Mouse (Mus musculus): ENCODE results near the gene Aldh1a2. TPM values are rescaled to one million over a fixed set of nuclear protein-coding genes. Genes with fewer than 3 reads are reported as not detected.

The Aldh1a2 gene
- polyA plus RNA-seq, 1 experiment, result not detected

DNA sequence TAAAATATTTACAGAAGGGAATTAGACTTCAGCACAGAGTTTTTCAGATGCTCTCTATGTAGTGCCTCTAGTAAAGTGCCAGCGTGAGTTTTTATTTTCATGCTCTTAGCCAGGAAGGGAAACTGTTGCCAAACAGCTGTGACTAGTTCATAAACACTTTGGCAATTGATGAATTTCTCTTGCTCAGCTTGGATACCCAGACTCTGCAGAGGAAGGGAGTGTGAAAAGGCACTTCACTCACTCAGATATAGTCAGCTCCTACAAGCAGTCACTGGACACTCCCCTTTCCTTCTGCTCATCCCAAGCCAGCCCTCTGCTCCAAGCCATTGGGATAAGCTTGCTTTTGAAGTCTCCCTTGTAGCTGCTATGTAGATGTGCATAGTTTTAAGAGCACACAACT lies 21.0 kb downstream of the Aldh1a2 start:
- TF ChIP-seq FLI1 (IDR thresholded peaks at IDR 0.05; ENCODE audit: low read length) (no peak), GATA1 (IDR thresholded peaks at IDR 0.05; ENCODE audit: borderline replicate concordance, low read length) (no peak)
- H3K9me3 ChIP-seq, result no peaks in the 10 kb centered on the region
- no peak overlapping the region for H3K4me3 ChIP-seq (replicated peaks)
- peaks cover 24% of the 10 kb centered on the region for H3K27me3 ChIP-seq (replicated peaks)
- no peaks in the 10 kb centered on the region for H3K4me1 ChIP-seq
- no peaks in the 10 kb centered on the region for H3K36me3 ChIP-seq (replicated peaks; ENCODE audit: low read length)

DNA sequence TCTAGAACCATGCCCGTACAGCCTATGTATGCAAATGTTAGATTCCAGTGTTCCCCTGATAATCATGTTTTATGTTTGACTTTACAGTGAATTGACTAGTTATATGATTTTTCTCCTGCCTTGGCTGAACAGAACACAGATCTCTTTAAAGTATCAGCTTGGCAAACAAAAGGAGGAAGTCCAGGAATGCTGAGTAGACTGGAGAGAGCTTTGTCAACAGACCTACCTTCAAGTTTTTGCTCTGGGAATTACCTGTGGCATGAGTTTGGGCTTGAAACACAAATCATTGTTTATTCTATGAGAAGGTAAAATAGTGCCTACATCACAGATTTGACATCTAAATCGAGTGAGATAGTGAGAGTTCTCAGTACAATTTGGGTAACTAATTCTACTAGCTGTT lies 24.3 kb downstream of the Aldh1a2 start:
- no peak for TF ChIP-seq GATA1 (IDR thresholded peaks at IDR 0.05; ENCODE audit: borderline replicate concordance, low read length)
- no peak for TF ChIP-seq FLI1 (IDR thresholded peaks at IDR 0.05; ENCODE audit: low read length)
- Histone ChIP-seq H3K36me3 (replicated peaks; ENCODE audit: low read length) (no peaks in the 10 kb centered on the region), H3K4me1 (peaks cover 5% of the 10 kb centered on the region; the same call in 1 of the 2 replicates), H3K9me3 (no peaks in the 10 kb centered on the region), H3K4me3 (replicated peaks) (no peak overlapping the region), H3K27me3 (replicated peaks) (peaks cover 19% of the 10 kb centered on the region)

DNA sequence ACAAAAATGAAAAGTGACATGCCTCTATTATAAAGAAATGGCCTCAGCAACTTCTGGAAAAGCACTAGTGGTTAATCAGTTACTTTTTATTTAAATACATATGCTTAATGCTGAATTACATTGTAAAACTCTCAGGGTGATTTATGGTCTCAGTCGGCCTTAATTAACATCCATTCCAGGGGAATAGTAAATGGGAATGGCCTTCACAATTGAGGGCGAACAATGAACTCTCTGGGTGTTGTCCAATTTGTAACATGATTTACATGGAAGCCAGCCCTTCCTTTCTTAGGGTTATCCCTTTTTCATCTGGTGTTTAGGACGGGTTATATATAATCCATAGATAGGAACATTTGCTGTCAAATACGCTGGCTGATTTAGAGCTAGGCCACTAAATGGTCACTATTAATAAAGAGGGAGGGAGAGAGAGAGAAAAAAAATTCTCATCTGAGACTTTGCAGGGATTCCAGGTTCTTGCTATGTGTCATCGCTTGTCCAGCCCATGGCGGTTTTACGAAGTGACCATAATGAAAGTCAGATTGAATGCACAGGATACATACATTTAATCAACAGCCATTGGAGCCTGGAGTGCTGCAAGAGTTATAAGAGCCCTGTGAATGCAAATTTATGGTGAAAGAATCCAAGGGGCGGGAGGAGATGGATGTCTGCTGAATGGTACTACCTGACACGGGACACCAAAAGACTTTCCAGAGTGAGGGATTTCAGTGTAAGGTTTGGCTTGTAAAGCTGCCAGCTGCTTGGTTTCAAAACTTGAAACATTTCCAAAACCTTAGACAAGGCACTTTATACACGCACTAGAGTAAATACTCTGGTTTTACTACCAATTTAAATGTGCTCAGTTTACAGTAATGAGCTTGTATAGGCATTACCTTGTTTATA lies 26.2 kb downstream of the Aldh1a2 start:
- no peaks in the 10 kb centered on the region for H3K36me3 ChIP-seq (replicated peaks; ENCODE audit: low read length)
- H3K4me3 ChIP-seq (replicated peaks), result no peak overlapping the region
- H3K4me1 ChIP-seq, result peaks cover 9% of the 10 kb centered on the region; the same call in 1 of the 2 replicates
- no peaks in the 10 kb centered on the region for H3K9me3 ChIP-seq
- TF ChIP-seq FLI1 (IDR thresholded peaks at IDR 0.05; ENCODE audit: low read length) (no peak), GATA1 (IDR thresholded peaks at IDR 0.05; ENCODE audit: borderline replicate concordance, low read length) (no peak)
- H3K27me3 ChIP-seq (replicated peaks), result peaks cover 16% of the 10 kb centered on the region

DNA sequence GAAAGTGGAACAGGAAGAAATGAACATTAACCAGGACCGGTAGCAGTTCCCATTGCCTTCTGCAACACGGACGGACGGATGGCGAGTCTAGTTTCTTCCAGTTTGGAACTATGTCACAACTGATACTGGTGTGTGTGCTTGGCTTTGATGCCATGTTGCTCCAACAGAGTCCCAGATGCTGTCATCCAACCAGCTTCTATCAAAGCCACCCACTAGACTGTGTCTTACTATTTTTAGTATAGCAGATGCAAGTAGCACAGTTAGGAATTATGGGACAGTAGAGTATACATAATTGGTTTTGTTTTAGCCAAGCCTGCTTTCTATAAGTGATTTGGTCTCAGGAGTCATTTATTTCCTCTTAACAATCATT lies 26.8 kb downstream of the Aldh1a2 start:
- H3K9me3 ChIP-seq, result no peaks in the 10 kb centered on the region
- peaks cover 9% of the 10 kb centered on the region; the same call in 1 of the 2 replicates for H3K4me1 ChIP-seq
- no peaks in the 10 kb centered on the region for H3K36me3 ChIP-seq (replicated peaks; ENCODE audit: low read length)
- H3K27me3 ChIP-seq (replicated peaks), result peaks cover 16% of the 10 kb centered on the region
- no peak for TF ChIP-seq GATA1 (IDR thresholded peaks at IDR 0.05; ENCODE audit: borderline replicate concordance, low read length)
- no peak for TF ChIP-seq FLI1 (IDR thresholded peaks at IDR 0.05; ENCODE audit: low read length)
- no peak overlapping the region for H3K4me3 ChIP-seq (replicated peaks)

DNA sequence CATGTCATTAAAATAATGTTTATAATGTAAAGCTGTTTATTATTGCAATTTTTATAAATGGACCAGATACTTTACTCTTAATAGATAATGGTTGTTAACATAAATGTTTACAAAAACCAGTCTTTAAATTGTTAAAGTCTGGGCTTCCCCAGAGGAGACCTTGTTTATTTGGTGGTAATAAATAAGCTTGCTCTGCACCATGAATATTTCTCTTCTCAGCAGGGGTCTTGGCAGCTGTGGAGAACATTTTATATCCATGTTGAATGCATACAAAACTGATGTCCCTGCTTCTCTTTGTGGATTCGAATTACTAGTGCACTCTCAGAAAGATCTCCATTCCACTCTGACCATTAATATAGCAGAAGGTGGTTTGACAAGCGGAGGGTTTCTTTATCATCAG lies 38.8 kb downstream of the Aldh1a2 start:
- Histone ChIP-seq H3K27me3 (replicated peaks) (peaks cover 20% of the 10 kb centered on the region), H3K4me1 (no peaks in the 10 kb centered on the region), H3K36me3 (replicated peaks; ENCODE audit: low read length) (no peaks in the 10 kb centered on the region), H3K9me3 (no peaks in the 10 kb centered on the region), H3K4me3 (replicated peaks) (no peak overlapping the region)
- TF ChIP-seq FLI1 (IDR thresholded peaks at IDR 0.05; ENCODE audit: low read length) (no peak), GATA1 (IDR thresholded peaks at IDR 0.05; ENCODE audit: borderline replicate concordance, low read length) (no peak)

DNA sequence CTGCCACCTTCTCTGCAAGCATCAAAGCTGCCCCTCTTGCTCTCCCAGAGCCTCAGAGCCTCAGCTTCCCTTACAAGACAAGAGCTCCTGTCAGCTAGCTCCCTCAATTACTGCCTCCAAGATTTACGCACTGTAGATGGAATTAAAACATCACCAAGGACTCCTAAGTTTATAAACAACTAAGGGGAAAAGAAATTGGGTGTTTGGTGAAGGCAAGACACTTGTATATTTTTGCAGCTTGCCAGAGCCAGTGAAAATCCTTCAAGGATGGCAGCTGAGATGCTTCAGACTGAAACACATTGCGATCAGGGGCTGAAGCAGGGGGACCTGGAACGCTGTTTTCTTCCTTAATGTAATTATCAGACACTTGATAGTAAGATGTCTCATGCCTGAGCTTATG lies 47.1 kb downstream of the Aldh1a2 start:
- no peaks in the 10 kb centered on the region for H3K4me1 ChIP-seq
- H3K27me3 ChIP-seq (replicated peaks), result peaks cover 21% of the 10 kb centered on the region
- H3K4me3 ChIP-seq (replicated peaks), result no peak overlapping the region
- H3K36me3 ChIP-seq (replicated peaks; ENCODE audit: low read length), result no peaks in the 10 kb centered on the region
- TF ChIP-seq FLI1 (IDR thresholded peaks at IDR 0.05; ENCODE audit: low read length), result no peak
- TF ChIP-seq GATA1 (IDR thresholded peaks at IDR 0.05; ENCODE audit: borderline replicate concordance, low read length), result no peak
- H3K9me3 ChIP-seq, result no peaks in the 10 kb centered on the region

DNA sequence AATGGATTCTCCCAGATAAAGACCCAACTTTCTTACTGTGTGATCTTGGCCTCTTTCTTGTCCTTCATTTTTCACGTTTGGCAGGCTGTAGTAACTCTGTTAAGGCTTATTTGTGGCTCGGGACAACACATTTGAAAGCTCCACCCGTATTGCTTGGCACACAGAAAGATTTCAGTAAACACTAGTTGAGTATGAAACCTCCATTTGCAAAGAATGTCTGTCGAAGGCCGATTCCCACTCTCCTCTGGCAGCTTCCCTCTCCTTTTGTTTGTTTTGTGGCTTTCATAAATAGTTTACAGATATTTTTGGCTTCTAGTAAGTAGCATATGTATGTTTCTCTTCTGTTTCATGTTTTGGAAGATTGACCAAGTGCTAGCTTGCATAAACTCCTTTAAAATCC lies 54.1 kb downstream of the Aldh1a2 start:
- Histone ChIP-seq H3K9me3 (peaks cover 5% of the 10 kb centered on the region), H3K36me3 (replicated peaks; ENCODE audit: low read length) (no peaks in the 10 kb centered on the region), H3K4me3 (replicated peaks) (no peak overlapping the region), H3K4me1 (no peaks in the 10 kb centered on the region), H3K27me3 (replicated peaks) (peaks cover 18% of the 10 kb centered on the region)
- TF ChIP-seq FLI1 (IDR thresholded peaks at IDR 0.05; ENCODE audit: low read length) (no peak), GATA1 (IDR thresholded peaks at IDR 0.05; ENCODE audit: borderline replicate concordance, low read length) (no peak)

DNA sequence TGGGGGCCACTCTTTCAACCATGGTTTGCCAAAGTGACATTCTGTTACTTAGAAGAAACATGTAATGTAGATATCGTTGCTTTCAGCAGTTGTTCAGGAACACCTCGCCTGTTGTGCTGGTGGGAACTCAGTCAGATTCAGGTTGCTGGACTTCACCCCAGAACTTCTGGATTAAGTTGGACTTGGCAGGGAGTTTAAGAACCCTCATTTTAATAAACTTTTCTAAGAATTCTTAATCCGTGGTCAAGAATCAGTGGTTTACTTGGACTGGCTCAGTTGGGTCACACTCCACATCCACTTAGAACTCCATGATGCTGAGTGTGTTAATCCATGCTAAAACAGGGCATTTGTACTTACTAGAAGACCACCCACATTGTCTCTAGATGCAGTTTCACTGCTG lies 54.6 kb downstream of the Aldh1a2 start:
- Histone ChIP-seq H3K9me3 (peaks cover 5% of the 10 kb centered on the region), H3K4me1 (no peaks in the 10 kb centered on the region), H3K27me3 (replicated peaks) (peaks cover 21% of the 10 kb centered on the region), H3K36me3 (replicated peaks; ENCODE audit: low read length) (no peaks in the 10 kb centered on the region), H3K4me3 (replicated peaks) (no peak overlapping the region)
- no peak for TF ChIP-seq GATA1 (IDR thresholded peaks at IDR 0.05; ENCODE audit: borderline replicate concordance, low read length)
- TF ChIP-seq FLI1 (IDR thresholded peaks at IDR 0.05; ENCODE audit: low read length), result no peak

DNA sequence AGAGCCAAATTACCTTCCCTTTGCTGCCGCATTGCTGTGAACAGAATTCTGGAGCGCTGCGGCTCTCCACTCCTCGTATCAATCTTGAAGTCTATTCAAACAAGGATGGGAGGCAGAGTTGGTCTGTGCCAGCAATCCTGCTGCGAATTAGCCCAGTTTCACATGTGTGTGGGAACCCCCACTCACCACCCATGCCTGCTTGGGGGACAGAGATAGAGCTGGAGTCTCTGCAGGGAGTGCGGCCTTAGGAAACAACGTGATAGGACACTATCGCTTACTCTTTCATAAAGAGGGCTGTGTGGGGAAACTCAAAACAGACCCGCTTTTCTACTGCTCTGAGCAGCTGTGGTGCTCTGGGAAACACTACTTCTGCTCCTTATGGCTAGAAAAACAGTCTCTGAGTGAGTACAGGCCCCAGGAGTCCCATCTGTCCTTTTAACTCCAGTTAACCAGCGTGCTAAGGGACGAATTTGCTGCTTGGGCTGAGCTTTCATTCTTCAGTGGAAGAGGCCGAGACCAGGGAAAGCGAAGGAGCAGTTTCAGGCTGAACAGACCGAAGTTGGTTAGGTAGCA lies 60.6 kb downstream of the Aldh1a2 start:
- Histone ChIP-seq H3K4me3 (replicated peaks) (no peak overlapping the region), H3K36me3 (replicated peaks; ENCODE audit: low read length) (no peaks in the 10 kb centered on the region), H3K27me3 (replicated peaks) (peaks cover 35% of the 10 kb centered on the region), H3K4me1 (no peaks in the 10 kb centered on the region), H3K9me3 (peaks cover 5% of the 10 kb centered on the region)
- TF ChIP-seq GATA1 (IDR thresholded peaks at IDR 0.05; ENCODE audit: borderline replicate concordance, low read length), result no peak
- TF ChIP-seq FLI1 (IDR thresholded peaks at IDR 0.05; ENCODE audit: low read length), result no peak

DNA sequence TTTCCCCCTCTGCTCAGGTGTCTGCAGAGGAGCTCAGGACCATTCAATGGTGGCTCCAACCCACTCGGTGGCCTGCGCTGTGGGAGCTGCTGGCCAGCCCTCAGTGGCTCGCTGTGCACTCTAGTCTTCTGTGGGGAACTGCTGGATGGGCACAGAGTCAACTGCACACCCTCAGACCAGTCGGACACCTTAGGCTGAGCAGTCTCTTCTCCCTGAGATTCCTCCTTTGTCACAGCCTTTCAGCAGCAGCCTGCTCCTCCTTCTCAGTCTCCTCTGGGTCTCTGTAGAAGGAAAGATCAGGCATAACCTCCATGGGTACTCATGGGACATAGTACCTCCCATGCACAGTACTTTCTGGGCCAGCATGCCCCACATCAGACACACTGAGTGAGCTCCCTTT lies 63.2 kb downstream of the Aldh1a2 start:
- Histone ChIP-seq H3K27me3 (replicated peaks) (peaks cover 40% of the 10 kb centered on the region), H3K4me1 (no peaks in the 10 kb centered on the region), H3K36me3 (replicated peaks; ENCODE audit: low read length) (no peaks in the 10 kb centered on the region), H3K4me3 (replicated peaks) (no peak overlapping the region), H3K9me3 (no peaks in the 10 kb centered on the region)
- TF ChIP-seq FLI1 (IDR thresholded peaks at IDR 0.05; ENCODE audit: low read length) (no peak), GATA1 (IDR thresholded peaks at IDR 0.05; ENCODE audit: borderline replicate concordance, low read length) (no peak)
